Mouse (Mus musculus) embryo, embryonic 11.5 days (tissue): ENCODE measurements around the gene Plekha1.

Source experiments
- DNase-seq: peaks from one replicate; pipeline ENCODE4 v3.0.0-alpha.2; 2012; ENCODE audit warnings: low read depth, low spot score

Gene Plekha1

DNA sequence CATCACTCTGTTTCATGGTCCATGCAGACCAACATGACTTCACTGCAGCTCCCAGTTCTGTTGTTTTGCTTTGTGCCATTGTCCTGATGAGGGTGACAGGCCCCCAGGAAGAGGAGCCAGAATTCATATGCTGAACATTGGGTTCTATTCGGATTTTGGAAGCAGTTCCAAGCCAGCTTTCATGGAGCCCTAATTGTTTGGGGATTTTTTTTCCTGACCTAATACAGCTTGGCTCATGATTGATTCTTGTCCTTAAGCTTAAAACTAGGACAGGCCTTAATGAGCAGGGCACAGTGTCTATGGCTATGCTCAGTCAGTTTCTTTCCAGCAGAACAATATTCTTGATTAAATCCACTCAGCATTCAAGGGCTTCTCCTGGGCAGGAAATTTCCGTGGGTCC, 52.7 kb downstream of the Plekha1 start:
- no peak for DNase-seq

DNA sequence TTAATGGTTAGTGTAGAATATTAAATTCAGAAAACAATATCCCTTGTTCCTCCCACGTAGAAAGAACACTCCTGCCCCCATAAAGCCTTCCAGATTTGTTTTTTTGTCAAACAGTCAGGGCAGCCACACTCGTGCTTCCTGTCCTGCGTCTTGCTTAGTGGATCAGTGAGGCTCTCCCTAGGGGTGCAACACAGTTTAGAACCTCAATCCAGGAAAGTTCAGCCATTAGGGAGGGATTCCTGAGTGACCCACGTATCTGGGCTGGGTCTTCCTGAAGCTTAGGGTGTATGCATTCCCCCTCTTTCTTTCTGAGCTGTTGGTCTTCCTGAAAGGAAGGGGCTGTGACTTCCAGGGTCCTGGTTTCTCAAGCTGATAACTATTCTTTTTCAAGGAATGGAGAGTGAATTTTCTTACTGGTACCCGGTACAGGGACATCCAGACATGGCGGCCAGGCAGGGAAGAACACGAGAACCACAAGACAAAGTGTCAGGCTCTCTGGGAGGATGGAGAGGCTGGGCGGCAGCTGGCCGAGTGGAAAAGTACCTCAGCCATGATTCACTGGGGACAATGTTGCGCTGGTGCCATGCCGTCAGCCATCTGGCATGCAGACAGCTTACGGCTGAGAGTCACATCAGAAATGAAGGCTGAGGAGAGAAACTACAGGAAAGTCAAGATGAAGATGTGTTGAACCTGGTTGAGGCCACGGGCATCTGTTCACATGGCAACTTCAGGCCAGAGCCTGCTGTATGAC, 57.6 kb downstream of the Plekha1 start:
- no peak for DNase-seq

DNA sequence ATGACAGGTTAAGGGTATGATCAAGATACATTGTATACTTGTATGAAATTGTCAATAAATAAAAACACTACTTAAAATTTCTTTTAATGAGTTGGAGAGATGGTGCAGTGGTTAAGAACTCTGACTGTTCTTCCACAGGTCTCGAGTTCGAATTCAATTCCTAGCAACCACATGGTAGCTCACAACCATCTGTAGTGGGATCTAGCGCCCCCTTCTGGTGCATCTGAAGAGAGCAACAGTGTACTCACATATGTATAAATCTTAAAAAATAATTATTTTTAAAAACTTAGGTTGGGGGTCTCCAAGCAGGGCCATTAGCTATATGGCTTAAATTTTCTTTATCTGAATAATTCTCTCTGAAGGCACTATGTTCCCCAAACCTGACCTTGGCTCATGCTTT, 64.8 kb downstream of the Plekha1 start:
- no peak for DNase-seq

DNA sequence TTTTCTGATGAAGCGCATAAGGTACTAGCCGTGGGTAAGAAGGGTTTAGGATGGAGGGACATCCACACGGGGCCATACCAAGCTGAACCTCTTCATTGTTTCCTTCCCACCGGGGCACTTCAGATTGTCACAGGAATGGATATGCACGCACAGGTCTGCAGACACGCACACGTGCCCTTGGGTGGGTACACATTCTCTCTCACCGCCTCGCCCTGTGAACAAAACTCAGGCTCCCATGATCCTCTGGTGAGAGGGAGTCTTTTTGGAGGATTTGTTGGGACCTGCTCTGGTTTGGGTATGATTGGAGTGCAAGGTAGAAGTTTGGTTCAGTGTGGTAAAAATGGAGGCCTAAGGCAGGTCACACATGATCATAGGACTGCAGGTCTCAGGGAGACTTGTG, 67.4 kb downstream of the Plekha1 start:
- no peak for DNase-seq

DNA sequence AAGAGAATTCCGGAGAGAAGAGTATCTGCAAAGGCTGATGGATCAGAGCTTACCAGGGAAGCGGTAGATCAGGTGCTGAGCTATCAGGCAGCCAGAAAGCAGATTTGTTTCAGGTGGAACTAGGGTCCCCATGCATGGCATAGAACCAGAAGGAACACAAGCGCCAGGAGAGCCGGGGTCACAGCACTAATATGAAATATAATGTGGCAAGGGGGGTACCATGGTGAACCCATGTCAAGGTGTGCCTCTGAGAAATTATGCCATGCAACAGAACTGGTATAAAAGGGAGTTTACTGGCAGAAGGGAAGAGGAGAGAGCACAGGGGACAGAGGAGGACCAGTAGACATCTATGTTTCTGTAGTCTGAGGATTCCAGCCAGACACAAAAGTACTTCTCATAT, 69.1 kb downstream of the Plekha1 start:
- no peak for DNase-seq

DNA sequence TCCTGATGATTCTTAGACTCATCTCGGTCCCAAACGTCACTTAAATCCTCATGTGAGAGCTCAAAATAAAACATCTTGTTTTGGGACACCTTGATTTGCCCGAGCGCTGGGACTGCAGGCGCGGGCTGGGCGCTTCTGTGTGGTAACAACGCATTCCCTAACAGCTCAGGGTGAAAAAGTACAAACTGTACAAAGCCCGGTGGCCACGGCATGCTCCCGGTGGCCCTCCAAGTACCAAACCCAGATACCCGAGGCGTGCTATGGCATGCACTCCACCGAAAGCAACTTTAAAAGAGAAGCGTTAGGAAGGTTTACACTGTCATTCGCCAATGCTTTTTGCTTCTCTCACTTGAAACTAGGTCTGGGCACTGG, 69.9 kb downstream of the Plekha1 start:
- DNase-seq, result no peak

DNA sequence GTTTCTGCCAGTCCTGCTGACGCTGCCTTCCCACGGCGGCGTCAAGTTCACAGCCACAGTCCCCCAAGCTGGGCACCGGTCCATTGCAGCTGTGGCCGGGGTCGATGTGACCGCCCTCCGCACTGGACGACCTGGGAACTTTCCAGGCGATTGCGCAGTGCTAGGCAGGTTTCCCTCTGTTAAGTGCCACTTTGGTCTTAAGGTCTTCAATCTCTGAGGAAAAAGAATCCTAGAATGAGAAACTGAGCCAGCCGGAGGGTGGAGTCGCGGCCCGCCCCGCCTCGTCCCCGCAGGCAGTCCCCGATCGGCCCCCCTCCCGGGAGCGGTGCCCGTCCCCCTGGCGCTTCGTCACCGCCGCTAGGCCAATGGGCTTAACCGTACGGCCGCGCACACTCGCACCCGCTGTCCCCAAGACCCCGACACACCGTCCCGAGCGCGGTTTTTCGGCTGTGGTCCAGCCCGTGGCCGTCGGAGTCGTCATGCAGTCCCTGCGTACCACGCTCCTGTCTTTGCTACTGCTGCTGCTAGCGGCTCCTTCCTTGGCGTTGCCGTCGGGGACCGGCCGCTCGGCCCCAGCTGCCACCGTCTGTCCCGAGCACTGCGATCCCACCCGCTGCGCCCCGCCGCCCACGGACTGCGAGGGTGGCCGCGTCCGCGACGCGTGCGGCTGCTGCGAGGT, 70.4 kb downstream of the Plekha1 start, which contains the start of gene Htra1:
Htra1 (plus strand) TSS at position 319 of the 679 bp plus-strand sequence.
- DNase-seq, result no peak

DNA sequence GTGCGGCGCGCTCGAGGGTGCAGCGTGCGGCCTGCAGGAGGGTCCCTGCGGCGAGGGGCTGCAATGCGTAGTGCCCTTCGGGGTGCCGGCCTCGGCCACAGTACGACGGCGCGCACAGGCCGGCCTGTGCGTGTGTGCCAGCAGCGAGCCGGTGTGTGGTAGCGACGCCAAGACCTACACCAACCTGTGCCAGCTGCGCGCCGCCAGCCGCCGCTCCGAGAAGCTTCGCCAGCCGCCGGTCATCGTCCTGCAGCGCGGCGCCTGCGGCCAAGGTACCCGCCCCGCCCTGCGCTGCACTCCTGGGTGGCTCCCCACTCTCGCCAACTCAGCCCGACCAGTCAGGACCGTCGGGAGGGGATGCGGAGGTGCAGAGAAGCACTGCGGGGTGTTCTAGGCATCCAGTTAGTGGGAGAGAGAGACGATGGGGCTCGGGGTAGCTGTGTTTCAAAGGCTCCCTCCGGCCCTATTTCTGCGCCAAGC, 71.0 kb downstream of the Plekha1 start:
- DNase-seq, result no peak

DNA sequence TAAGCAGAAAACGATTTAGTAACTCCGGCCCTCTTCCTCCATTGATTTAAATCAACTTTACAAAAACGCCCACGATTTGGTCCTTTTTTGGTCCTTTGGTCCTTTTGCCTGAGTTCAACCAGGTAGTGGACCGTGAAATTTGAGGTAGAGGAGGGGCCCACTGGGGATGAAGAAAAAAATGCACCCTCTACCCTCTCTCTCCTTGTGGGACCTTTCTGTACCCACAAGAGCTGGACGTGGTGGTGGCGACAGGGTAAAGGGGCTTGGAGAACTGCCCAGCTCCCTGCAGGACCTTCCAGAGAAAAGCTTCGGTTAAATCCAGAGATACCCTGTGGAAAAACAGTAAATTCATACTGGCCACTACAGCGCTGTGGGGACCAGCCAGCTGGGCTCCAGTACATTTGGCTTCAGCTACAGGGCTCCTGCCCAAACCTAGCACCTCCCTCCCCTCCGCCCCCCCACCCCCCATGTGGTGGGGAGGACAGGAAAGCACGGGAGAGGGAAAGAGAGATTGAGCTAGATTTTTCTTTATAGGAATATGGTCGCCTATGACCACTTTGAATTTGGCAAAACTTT, 71.8 kb downstream of the Plekha1 start:
- DNase-seq, result no peak

DNA sequence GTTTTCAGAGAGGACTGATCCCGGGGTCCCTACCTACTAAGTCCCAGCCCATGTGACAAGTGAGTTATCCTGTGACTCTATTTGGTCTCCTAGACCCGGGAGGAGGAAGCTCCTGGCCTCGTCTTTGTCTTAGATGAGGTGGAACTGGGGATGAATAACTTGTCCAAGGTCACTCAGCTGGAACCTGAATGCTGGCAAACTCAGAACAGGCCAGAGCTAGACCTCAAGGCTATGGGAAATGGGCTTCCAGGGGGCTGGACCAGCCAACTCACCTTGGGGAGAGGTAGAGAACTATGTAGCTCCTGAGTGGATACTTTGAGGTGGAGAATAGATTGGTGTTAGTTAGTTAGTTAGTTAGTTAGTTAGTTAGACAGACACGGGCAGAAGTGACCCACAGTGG, 72.4 kb downstream of the Plekha1 start:
- DNase-seq, result no peak

DNA sequence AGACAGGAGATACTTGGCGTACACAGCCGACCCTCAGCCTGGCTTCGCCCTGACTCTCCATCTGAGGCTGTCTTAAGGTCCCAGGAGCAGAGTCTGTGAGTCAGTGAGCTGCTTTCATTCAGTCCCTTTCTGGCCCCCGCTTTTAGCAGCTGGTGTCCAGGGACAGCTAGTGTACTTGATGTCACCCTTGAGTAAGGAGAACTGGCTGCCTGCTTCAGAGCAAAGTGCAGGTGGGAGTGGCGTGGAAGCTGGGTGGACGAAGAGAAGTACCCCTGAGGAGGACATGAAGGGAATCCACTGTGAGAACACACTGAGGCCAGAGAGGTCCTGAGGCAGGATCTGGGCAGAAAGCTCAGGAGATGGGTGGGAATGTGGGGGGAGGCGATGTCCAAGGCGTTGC, 73.3 kb downstream of the Plekha1 start:
- DNase-seq, result no peak

DNA sequence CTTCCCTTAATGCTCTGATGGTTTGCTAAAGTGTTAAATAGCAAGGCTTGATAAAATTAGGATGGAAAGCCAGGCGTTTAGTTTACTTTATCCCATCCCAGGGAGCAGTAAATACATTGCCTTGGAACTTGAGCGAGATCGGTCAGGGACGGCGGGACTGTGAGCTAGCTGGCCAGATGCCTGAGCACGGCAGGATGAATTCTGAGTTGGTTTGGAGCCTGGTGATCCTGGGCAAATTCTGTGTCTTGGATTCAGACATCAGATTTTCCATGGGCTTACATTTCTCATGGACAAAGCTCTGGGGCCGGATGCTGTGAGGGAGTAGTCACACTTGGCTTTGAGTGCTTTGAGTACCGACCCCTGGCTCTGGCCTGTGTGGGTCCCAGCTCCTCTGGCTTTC, 75.2 kb downstream of the Plekha1 start:
- no peak for DNase-seq

DNA sequence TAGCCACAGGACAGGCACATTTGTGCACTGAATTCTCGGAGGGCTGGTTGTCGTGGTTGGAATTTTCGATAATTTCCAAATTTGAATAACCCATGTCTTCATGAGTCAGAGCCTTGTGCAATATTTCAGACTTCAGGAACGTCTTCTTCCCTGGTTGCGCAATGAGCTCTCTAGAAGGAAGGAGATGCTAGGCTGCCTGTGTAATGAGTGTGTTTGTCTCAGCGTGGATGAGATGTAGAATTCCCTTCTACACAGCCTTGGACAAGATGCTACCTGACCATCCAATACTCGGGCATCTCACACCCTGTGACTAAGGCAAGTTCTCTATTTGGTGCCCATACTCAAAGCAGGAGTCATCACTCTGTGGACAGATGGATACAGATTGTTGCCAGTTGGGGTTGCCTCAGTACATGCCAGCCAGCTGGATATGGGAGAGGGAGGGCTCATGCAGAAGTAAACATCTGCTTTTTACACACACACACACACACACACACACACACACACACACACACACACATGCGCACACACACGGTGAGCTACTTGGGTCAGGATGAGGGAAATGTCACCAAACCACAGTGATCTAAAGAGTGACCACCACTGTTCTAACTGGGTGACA, 77.8 kb downstream of the Plekha1 start:
- no peak for DNase-seq

DNA sequence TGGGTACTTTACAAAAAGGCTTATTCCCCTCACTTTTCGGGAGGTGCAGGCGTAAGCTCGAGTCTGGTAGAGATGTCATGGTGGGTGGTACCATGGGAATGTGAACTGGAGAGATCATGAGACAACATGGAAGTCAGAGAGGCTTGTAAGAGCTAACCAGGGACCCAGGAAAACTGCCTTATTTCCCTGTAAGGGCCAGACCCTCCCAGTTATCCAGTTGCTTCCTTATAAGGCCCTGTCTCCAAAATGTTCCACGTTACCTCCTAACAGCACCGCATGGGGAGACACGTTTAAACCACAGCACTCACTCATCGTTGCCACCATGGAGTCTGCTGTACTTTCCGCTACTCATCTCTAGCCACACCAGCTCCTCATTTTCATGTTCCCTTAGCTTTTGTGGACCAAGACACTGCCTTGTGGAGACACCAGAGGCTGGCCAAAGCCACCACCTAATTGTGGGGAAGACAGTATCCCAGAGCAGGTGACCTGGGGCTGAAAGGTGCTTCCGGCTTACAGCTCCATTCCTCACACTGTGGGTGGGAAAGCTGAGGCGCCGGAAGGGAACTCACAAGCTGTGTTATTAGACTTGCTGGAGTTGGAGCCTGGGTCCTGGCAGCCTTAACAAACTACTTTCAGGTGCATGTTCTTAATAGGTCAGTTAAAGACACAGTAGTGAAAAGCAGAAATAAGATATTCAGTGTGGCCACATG, 79.4 kb downstream of the Plekha1 start:
- DNase-seq, result no peak

DNA sequence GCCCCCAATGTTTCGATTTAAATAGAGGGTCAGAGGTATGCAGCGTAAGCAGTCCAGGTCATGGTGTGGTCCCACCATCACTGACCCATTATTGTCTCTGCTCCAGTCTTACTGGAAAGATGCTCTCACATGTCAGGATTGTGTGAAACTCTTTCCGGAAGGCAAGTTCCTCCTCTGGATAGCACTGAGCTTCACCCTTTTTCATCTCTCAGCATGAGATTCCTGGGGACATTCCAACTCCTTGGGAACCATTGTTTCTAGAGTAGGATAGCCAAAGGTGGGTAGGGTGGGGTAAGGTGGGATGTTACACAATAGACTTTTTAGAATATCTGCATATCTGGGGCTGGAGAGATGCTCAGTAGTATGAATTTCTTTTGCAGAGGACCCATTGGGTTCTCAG, 80.2 kb downstream of the Plekha1 start:
- DNase-seq, result no peak

DNA sequence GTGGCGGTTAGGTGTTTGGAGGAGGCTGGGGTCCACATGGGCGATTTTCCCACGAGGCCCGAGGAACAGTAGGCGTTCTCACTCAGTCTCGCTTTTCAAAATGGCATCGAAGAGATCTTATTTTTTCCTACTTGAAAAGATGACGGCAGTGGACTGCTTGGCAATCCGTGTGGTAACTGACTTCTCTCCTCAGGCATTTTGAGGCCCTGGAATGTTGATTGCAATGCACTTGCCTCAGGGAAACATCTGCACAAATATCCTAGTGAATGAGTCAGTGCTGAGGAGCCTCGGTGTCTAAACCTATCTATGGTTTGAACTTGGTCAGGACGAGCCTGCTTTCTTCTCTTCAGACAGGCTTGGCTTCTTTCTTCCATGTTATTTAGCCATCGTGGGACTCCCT, 80.7 kb downstream of the Plekha1 start:
- no peak for DNase-seq

DNA sequence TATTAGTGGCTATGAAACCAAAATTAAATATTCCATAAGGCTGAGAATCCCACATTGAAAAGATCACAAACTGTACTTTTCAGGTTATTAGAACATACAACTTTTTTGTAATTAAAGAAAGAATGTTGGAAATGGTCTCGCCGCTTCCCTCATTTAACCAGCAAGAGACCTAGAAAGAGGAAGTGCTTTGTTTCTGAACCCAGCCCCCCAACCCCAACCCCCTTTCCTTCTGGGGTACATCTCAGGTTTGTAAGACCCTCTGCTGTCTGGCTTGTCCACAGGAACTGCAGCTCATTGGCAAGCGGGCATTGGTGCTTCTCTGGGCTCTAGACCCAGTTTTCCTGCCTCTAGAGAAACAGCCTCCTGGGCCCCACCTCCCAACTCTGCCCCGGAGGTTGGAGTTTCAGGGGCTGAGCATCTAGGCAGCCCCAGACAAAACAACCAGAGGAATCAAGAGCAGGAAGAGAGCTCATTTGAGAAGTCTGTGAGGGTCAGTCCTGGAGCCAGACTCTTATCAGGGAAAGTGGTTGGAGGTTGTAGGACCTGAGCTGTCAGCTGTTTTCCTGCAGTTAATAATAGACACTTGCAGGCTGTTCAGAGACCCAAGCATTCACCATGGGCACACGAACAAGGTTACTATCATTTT, 83.1 kb downstream of the Plekha1 start:
- no peak for DNase-seq

DNA sequence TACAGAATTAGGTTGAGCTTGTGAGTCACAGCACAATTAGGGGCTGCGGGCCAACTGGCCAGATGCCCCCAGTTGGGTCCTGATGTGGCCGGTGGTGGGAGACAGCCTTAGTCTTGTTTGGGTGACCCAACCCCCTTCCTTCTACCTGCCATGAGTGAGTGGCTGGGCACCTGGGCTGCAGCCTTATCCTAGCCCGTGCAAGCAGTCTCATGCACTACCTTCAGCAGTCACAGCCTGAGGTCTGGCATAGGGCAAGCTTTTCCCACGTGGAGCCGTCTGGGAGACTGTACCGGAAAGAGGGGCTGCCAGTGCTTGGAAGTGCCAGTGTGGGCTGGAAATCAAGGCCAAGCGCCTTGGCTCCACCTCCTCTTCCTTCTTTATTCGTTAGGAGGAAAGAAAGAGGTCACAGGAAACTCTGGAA, 83.8 kb downstream of the Plekha1 start:
- no peak for DNase-seq

DNA sequence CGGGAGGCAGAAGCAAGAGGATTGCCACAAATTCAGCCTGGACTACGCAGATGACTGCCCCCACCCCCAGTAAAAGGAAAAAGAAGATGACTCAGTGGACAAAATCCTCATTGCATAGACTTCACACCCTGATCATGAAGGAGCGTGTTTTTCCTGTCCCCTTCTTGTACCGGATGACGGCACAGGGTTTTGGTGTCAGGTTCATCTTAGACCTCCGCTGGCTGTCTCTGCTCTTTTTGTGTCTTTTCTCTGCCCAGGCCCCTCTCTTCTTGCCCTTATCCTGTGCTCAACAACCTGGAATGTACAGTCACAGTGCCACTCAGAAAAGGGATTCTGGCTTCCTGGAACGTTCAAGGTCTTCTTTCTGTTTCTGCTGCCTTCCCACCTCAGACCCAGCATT, 84.9 kb downstream of the Plekha1 start:
- DNase-seq, result no peak

DNA sequence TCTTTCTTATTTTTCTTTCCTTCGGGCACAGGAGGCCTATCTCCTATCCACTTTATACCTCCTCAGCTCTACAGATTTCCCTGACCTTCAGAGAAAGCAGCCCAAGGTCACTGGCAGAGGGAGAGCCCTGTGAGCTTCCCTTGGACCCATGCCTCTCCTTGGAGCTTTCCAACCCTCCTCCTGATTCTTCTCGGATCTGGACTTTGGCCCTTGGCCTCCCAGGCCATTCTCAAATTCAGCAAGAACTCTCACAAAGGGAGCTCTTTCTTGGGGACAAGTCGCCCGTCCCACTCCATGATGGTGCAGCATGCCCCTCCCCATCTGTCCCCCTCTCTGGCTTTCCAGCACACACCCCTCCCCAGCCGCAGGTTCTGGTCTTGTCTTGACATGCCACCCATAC, 85.4 kb downstream of the Plekha1 start:
- DNase-seq, result no peak

DNA sequence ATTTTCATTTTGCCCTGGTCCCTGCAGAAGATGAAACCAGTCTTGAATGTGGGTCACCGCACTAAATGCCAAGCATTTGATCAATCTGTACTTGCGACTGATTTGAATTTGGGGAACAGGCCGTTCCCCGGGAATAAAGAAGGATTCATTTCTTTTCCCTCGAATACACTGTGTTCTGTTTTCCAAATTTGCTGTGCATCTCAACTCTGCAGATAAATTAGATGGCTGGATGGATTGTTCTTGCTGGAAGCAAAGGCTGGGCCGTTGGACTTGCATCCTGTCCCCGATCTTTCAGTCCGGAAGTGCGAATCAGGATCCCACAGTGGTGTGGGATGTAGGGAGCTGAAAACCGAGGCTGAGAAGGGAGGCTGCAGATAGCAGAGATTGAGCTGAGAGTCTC, 87.8 kb downstream of the Plekha1 start:
- DNase-seq, result no peak
